Mouse (Mus musculus): ENCODE measurements around the gene Carmil1. TPM values are rescaled to one million over a fixed set of nuclear protein-coding genes. Genes with fewer than 3 reads are reported as not detected.

The Carmil1 gene
- polyA plus RNA-seq, 1 experiment from 2014 or later = 17.5 TPM

GRCm38 (mm10) chr13:24185641-24186040, 95.0 kb downstream of the Carmil1 start:
- 86% methylated on average over 3 of the region's 3 CpGs for WGBS
- Histone ChIP-seq H3K27me3 (ENCODE audit: low read depth, poor library complexity, severe bottlenecking) (no peaks in the 10 kb centered on the region), H3K4me1 (peaks cover 21% of the 10 kb centered on the region), H3K4me3 (no peak overlapping the region), H3K27ac (replicated peaks) (no peak overlapping the region), H3K36me3 (no peaks in the 10 kb centered on the region), H3K9me3 (replicated peaks) (no peaks in the 10 kb centered on the region)
- DNase-seq (ENCODE audit: low spot score) = no peak

- DNase-seq (ENCODE audit: low spot score) = no peak
- Histone ChIP-seq H3K27ac (replicated peaks) (no peak overlapping the region), H3K9me3 (replicated peaks) (no peaks in the 10 kb centered on the region), H3K4me1 (peaks cover 12% of the 10 kb centered on the region), H3K27me3 (ENCODE audit: low read depth, poor library complexity, severe bottlenecking) (no peaks in the 10 kb centered on the region), H3K4me3 (no peak overlapping the region), H3K36me3 (no peaks in the 10 kb centered on the region)
- WGBS = 63% methylated on average over 6 of the region's 6 CpGs
These were observed 97.7 kb downstream of the Carmil1 start for GRCm38 (mm10) chr13:24182878-24183277.

GRCm38 (mm10) chr13:24179538-24179937, 101.1 kb downstream of the Carmil1 start:
- Histone ChIP-seq H3K4me3 (no peak overlapping the region), H3K27ac (replicated peaks) (no peak overlapping the region), H3K27me3 (ENCODE audit: low read depth, poor library complexity, severe bottlenecking) (no peaks in the 10 kb centered on the region), H3K9me3 (replicated peaks) (no peaks in the 10 kb centered on the region), H3K4me1 (peaks cover 6% of the 10 kb centered on the region), H3K36me3 (no peaks in the 10 kb centered on the region)
- 86% methylated on average over 10 of the region's 10 CpGs for WGBS
- DNase-seq (ENCODE audit: low spot score) = no peak

- no peak overlapping the region for H3K27ac ChIP-seq (replicated peaks)
- no peaks in the 10 kb centered on the region; the same call in 1 of the 2 replicates for H3K4me1 ChIP-seq
- H3K27me3 ChIP-seq (ENCODE audit: low read depth, poor library complexity, severe bottlenecking) = no peaks in the 10 kb centered on the region
- no peaks in the 10 kb centered on the region for H3K9me3 ChIP-seq (replicated peaks)
- H3K36me3 ChIP-seq = no peaks in the 10 kb centered on the region
- WGBS = 78% methylated on average over 5 of the region's 5 CpGs
- no peak overlapping the region for H3K4me3 ChIP-seq
- DNase-seq (ENCODE audit: low spot score) = no peak
These were observed 103.0 kb downstream of the Carmil1 start for GRCm38 (mm10) chr13:24177600-24177999.

GRCm38 (mm10) chr13:24176835-24177234, 103.8 kb downstream of the Carmil1 start:
- Histone ChIP-seq H3K4me3 (no peak overlapping the region), H3K4me1 (no peaks in the 10 kb centered on the region), H3K27me3 (ENCODE audit: low read depth, poor library complexity, severe bottlenecking) (no peaks in the 10 kb centered on the region), H3K9me3 (replicated peaks) (no peaks in the 10 kb centered on the region), H3K27ac (replicated peaks) (no peak overlapping the region), H3K36me3 (no peaks in the 10 kb centered on the region)
- 83% methylated on average over 4 of the region's 4 CpGs for WGBS
- no peak for DNase-seq (ENCODE audit: low spot score)

- WGBS = 84% methylated on average over 1 of the region's 1 CpGs
- no peaks in the 10 kb centered on the region for H3K9me3 ChIP-seq (replicated peaks)
- no peak overlapping the region for H3K27ac ChIP-seq (replicated peaks)
- no peaks in the 10 kb centered on the region for H3K4me1 ChIP-seq
- DNase-seq (ENCODE audit: low spot score) = no peak
- no peaks in the 10 kb centered on the region for H3K27me3 ChIP-seq (ENCODE audit: low read depth, poor library complexity, severe bottlenecking)
- H3K4me3 ChIP-seq = no peak overlapping the region
- H3K36me3 ChIP-seq = no peaks in the 10 kb centered on the region
These were observed 110.9 kb downstream of the Carmil1 start for GRCm38 (mm10) chr13:24169658-24170057.

GRCm38 (mm10) chr13:24163368-24163767, 117.2 kb downstream of the Carmil1 start:
- no peak for DNase-seq (ENCODE audit: low spot score)
- Histone ChIP-seq H3K27me3 (ENCODE audit: low read depth, poor library complexity, severe bottlenecking) (no peaks in the 10 kb centered on the region), H3K4me3 (no peak overlapping the region), H3K27ac (replicated peaks) (no peak overlapping the region), H3K9me3 (replicated peaks) (no peaks in the 10 kb centered on the region), H3K4me1 (no peaks in the 10 kb centered on the region), H3K36me3 (0 out of 2 replicates have a peak, but pooled peaks cover 3% of the 10 kb centered on the region)
- WGBS = 92% methylated on average over 1 of the region's 1 CpGs

- H3K27ac ChIP-seq (replicated peaks) = no peak overlapping the region
These were observed 119.5 kb downstream of the Carmil1 start for GRCm38 (mm10) chr13:24161105-24161504.

GRCm38 (mm10) chr13:24159972-24160371, 120.6 kb downstream of the Carmil1 start:
- no peaks in the 10 kb centered on the region for H3K27me3 ChIP-seq (ENCODE audit: low read depth, poor library complexity, severe bottlenecking)
- H3K27ac ChIP-seq (replicated peaks) = 0 out of 2 replicates have a peak overlapping the region, but pooled peaks have one; percentile 23
- no peak overlapping the region for H3K4me3 ChIP-seq
- 0 out of 2 replicates have a peak, but pooled peaks cover 3% of the 10 kb centered on the region for H3K4me1 ChIP-seq
- DNase-seq (ENCODE audit: low spot score) = no peak
- no peaks in the 10 kb centered on the region for H3K9me3 ChIP-seq (replicated peaks)
- H3K36me3 ChIP-seq = 0 out of 2 replicates have a peak, but pooled peaks cover 3% of the 10 kb centered on the region
- 85% methylated on average over 4 of the region's 4 CpGs for WGBS

More at GRCm38 (mm10) chr13:24161105-24161504, 119.5 kb downstream of the Carmil1 start:
- DNase-seq (ENCODE audit: low spot score) = no peak
- Histone ChIP-seq H3K36me3 (0 out of 2 replicates have a peak, but pooled peaks cover 3% of the 10 kb centered on the region), H3K4me3 (no peak overlapping the region), H3K4me1 (no peaks in the 10 kb centered on the region), H3K27me3 (ENCODE audit: low read depth, poor library complexity, severe bottlenecking) (no peaks in the 10 kb centered on the region), H3K9me3 (replicated peaks) (no peaks in the 10 kb centered on the region)
- 79% methylated on average over 4 of the region's 4 CpGs for WGBS

- 0 out of 2 replicates have a peak, but pooled peaks cover 6% of the 10 kb centered on the region for H3K4me1 ChIP-seq
- 89% methylated on average over 8 of the region's 8 CpGs for WGBS
- H3K9me3 ChIP-seq (replicated peaks) = no peaks in the 10 kb centered on the region
- H3K36me3 ChIP-seq = 0 out of 2 replicates have a peak, but pooled peaks cover 1% of the 10 kb centered on the region
- no peak overlapping the region for H3K4me3 ChIP-seq
- DNase-seq (ENCODE audit: low spot score) = no peak
- no peaks in the 10 kb centered on the region for H3K27me3 ChIP-seq (ENCODE audit: low read depth, poor library complexity, severe bottlenecking)
- no peak overlapping the region for H3K27ac ChIP-seq (replicated peaks)
These were observed 121.2 kb downstream of the Carmil1 start for GRCm38 (mm10) chr13:24159190-24159965.

GRCm38 (mm10) chr13:24157560-24158011, 123.0 kb downstream of the Carmil1 start:
- H3K36me3 ChIP-seq = no peaks in the 10 kb centered on the region
- H3K27me3 ChIP-seq (ENCODE audit: low read depth, poor library complexity, severe bottlenecking) = no peaks in the 10 kb centered on the region
- H3K27ac ChIP-seq (replicated peaks) = no peak overlapping the region
- H3K4me3 ChIP-seq = no peak overlapping the region
- 94% methylated on average over 10 of the region's 10 CpGs for WGBS
- H3K4me1 ChIP-seq = 0 out of 2 replicates have a peak, but pooled peaks cover 6% of the 10 kb centered on the region
- no peaks in the 10 kb centered on the region for H3K9me3 ChIP-seq (replicated peaks)
- DNase-seq (ENCODE audit: low spot score) = no peak

- H3K27ac ChIP-seq (replicated peaks) = no peak overlapping the region
- 46% methylated on average over 6 of the region's 6 CpGs for WGBS
- no peak overlapping the region for H3K4me3 ChIP-seq
- peaks cover 14% of the 10 kb centered on the region for H3K4me1 ChIP-seq
- no peaks in the 10 kb centered on the region for H3K9me3 ChIP-seq (replicated peaks)
- DNase-seq (ENCODE audit: low spot score) = no peak
- H3K27me3 ChIP-seq (ENCODE audit: low read depth, poor library complexity, severe bottlenecking) = no peaks in the 10 kb centered on the region
- no peaks in the 10 kb centered on the region for H3K36me3 ChIP-seq
These were observed 125.4 kb downstream of the Carmil1 start for GRCm38 (mm10) chr13:24155190-24155589.

All from midbrain, embryonic 10.5 days (tissue).